Mouse (Mus musculus) activated CD4-positive, CD25-positive, alpha-beta regulatory T cell, adult 9 weeks (primary cell): ENCODE data around the gene Olfr575. TPM values are rescaled to one million over a fixed set of nuclear protein-coding genes. Genes with fewer than 3 reads are reported as not detected.

Experiments
- polyA plus RNA-seq: library from polyadenylated mRNA; unstranded; fragments of 100-300 nt; shearing (Covaris generic); gene quantifications from one replicate; pipeline ENCODE4 v1.2.1, GENCODE M21; 2017

Olfr575 gene
- polyA plus RNA-seq: not detected

DNA sequence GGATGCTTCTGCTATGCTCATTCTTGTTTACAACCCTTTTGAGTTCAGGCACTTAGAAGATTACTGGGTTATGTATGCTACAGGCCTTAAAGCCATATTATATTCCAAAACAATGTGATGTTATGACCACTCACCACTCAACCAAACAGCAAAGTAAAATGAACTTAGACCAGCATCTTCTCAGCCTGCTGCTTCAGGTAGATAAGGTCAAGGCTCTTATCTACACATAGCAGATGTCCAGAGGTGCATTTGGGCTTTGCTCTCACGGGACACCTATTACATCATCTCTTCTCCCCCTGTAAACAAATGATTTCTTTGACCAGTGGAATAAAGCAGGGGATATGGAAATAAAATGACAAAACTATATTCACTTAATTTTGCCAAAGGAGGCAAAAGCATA, at the start of gene Olfr575:
Olfr575 (minus strand) TSS at position 183 of the 400 bp plus-strand sequence.

DNA sequence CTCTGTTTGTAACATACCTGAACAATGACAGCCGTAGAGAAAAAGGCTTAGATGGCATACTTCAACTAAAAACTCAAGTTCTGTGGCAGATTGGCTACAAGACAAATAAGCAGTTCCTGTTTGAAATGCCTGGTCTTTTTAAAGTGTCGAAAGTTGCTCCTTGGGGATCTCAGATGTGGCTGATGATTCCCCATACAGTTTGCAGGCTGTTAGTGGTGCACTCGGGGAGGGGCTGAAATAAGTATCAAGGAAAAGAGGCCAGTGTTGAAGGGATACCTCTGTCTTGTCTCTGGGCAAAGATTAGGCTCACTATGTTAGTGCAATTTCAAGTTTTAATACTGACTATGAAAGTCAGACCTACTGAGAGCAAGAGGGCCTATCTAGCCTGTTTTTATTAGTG, 30.6 kb upstream of the Olfr575 start, which contains the start of gene Olfr578:
Olfr578 (minus strand) TSS at position 101 of the 400 bp plus-strand sequence.

GRCm38 (mm10) chr7:102975843-102976242, 17.3 kb upstream of the Olfr575 start, which contains the start of gene Olfr577:
Olfr577 (minus strand) TSS chr7:102975943.

DNA sequence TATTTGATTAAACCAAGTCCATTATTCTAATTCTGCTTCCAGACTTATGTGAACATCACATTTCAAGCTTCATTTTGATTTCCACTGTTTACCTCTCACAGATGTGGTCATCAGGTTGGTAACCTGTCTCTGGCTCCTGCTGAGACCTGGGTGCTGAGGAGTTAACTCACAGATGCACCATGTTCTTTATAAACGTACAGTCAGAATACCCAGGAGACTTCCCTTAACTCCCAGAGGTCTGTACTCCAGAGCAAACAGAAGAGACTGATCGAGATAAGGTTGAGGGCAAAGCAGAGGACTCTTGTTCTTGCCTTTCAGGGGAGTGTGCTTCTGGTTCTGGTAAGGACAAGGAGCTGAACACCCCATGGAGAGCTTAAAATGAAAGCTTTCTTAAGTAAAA, 3.8 kb upstream of the Olfr575 start, which contains the start of gene Olfr576:
Olfr576 (plus strand) TSS at position 301 of the 400 bp plus-strand sequence.

DNA sequence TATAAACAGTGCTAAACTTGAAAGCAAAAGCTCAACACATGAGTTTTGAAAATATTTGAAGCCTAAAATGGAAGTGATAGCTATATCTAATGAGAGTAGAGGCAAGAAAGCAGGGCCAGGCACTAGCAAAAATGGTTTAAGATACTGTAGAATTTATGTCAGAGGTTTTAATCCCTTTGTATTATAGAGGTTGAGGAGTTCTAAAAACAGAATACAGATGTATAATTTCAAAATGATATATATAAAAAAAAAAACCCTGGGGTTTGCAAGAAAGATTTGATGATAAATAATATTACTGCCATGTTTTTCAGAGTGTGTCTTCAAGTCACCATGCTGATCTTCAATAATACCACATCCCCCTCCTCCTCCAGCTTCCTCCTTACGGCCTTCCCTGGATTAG, 10.4 kb downstream of the Olfr575 start, which contains the start of gene Olfr574:
Olfr574 (plus strand) TSS at position 301 of the 400 bp plus-strand sequence.

GRCm38 (mm10) chr7:102942475-102942874, 16.1 kb downstream of the Olfr575 start, which contains the start of gene Olfr573-ps1:
Olfr573-ps1 (minus strand) TSS chr7:102942575.

DNA sequence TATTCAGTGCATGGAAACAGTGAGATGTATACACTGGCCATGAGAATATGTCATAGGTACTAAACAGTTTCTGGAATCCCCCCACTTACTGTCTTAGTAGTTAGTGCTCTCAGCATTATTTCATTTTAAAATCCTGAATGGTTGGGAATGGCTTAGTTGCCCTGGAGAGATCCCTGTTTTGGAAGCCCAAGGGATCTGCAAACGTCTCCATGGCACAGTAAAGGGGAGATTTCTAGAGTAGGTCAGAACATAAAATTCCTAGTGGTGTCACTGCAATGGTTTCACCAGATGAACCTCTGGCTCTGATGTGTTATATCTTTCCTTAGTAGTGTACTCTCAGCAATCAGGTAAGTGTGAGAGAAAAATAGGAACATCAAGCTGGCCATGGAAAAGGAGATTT, 34.5 kb downstream of the Olfr575 start, which contains the start of gene Olfr572:
Olfr572 (plus strand) TSS at position 301 of the 400 bp plus-strand sequence.

DNA sequence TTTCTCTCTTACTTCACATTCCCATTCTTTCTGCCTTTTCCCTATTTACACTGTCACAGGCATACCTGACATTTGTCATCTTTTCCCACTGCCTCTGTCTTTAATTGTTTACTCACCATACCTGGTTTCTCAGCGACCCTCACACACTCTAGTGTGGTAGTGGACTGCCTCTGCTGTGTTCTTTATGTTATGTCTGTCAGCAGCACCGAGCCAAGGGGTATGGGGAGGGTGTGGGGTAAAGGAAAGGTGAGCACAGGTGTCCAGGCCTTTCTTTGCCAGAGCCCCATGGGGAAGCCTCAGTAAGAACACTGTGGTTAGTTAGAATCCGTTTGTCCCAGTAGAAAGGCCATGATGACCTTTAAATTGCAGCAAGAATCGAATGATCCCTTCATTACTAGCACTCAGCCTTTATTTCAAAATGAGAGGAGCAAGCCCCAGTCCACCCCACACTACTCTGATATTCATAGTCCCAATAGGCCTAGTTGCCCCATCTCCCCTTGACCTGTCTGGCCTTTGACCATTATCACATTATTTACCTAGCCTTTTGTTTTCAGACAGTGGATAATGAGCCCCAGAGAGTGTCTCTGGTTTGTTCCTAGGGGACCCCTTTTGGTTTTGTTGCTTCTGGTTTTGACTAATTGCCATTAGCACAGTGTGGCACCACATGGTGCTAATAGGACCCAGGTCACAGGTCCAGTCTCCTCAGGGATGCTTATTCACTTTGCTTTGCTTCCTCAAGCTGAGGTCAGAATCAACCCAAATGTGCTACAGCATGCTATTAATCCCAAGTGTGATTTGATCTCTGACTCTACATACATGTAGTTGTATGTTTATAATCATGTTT, 41.3 kb downstream of the Olfr575 start, which contains the start of gene Olfr571:
Olfr571 (minus strand) TSS at position 505 of the 844 bp plus-strand sequence.

Other genes starting within 250 kb of the Olfr575 start
- not detected for gene Olfr33, start 239.7 kb downstream of the Olfr575 start, polyA plus RNA-seq
- not detected for gene Olfr559, start 231.3 kb downstream of the Olfr575 start, polyA plus RNA-seq
- not detected for gene Olfr560, start 199.4 kb downstream of the Olfr575 start, polyA plus RNA-seq
- gene Olfr78, start 199.3 kb downstream of the Olfr575 start, polyA plus RNA-seq: not detected
- not detected for gene Olfr561, start 187.6 kb downstream of the Olfr575 start, polyA plus RNA-seq
- gene Olfr564, start 155.3 kb downstream of the Olfr575 start, polyA plus RNA-seq: not detected
- not detected for gene Olfr566, start 100.0 kb downstream of the Olfr575 start, polyA plus RNA-seq
- not detected for gene Olfr568, start 81.7 kb downstream of the Olfr575 start, polyA plus RNA-seq
- not detected for gene Olfr569, start 67.9 kb downstream of the Olfr575 start, polyA plus RNA-seq
- gene Olfr570, start 64.2 kb downstream of the Olfr575 start, polyA plus RNA-seq: not detected
- not detected for gene Olfr571, start 41.2 kb downstream of the Olfr575 start, polyA plus RNA-seq
- not detected for gene Olfr572, start 34.4 kb downstream of the Olfr575 start, polyA plus RNA-seq
- not detected for gene Olfr573-ps1, start 16.2 kb downstream of the Olfr575 start, polyA plus RNA-seq
- gene Olfr574, start 10.3 kb downstream of the Olfr575 start, polyA plus RNA-seq: not detected
- gene Olfr576, start 3.9 kb upstream of the Olfr575 start, polyA plus RNA-seq: not detected
- not detected for gene Olfr577, start 17.2 kb upstream of the Olfr575 start, polyA plus RNA-seq
- gene Olfr578, start 30.5 kb upstream of the Olfr575 start, polyA plus RNA-seq: not detected
- not detected for gene Olfr582, start 79.2 kb upstream of the Olfr575 start, polyA plus RNA-seq
- not detected for gene Olfr583, start 92.5 kb upstream of the Olfr575 start, polyA plus RNA-seq
- not detected for gene Olfr584, start 123.1 kb upstream of the Olfr575 start, polyA plus RNA-seq
- gene Olfr585, start 138.9 kb upstream of the Olfr575 start, polyA plus RNA-seq: not detected
- not detected for gene Olfr586, start 166.9 kb upstream of the Olfr575 start, polyA plus RNA-seq
- gene Olfr588-ps1, start 182.1 kb upstream of the Olfr575 start, polyA plus RNA-seq: not detected
- gene Olfr589, start 197.6 kb upstream of the Olfr575 start, polyA plus RNA-seq: not detected
- not detected for gene Olfr591, start 219.6 kb upstream of the Olfr575 start, polyA plus RNA-seq
- gene Olfr592, start 226.0 kb upstream of the Olfr575 start, polyA plus RNA-seq: not detected